Mouse (Mus musculus): Measurements from ENCODE around the gene Prrt1. TPM values are rescaled to one million over a fixed set of nuclear protein-coding genes. Genes with fewer than 3 reads are reported as not detected.

Gene Prrt1
- total RNA-seq, 2 experiments from 2014 or later = 157 to 158 TPM

- intact Hi-C loops (cut with DNase I) = no loop called here
- DNase-seq (ENCODE audit: extremely low spot score in 1 of 2, low spot score in 2 of 2) = peak in 1 of 2 experiments; percentile 64
Measured at GRCm38 (mm10) chr17:34593752-34594525, 35.4 kb upstream of the Prrt1 start.

GRCm38 (mm10) chr17:34596098-34596497, 33.2 kb upstream of the Prrt1 start:
- intact Hi-C loops (cut with DNase I) = no loop called here
- DNase-seq (ENCODE audit: extremely low spot score in 1 of 2, low spot score in 2 of 2) = no peak

- intact Hi-C loops (cut with DNase I) = no loop called here
- no peak for DNase-seq (ENCODE audit: extremely low spot score in 1 of 2, low spot score in 2 of 2)
Measured at GRCm38 (mm10) chr17:34597566-34598095, 31.7 kb upstream of the Prrt1 start, which contains the start of gene Ager. Gene Ager, plus strand, starts transcription at chr17:34597862.

GRCm38 (mm10) chr17:34599891-34600290, 29.4 kb upstream of the Prrt1 start:
- peak in 1 of 2 experiments; percentile 28 for DNase-seq (ENCODE audit: extremely low spot score in 1 of 2, low spot score in 2 of 2)
- intact Hi-C loops (cut with DNase I) = no loop called here

- intact Hi-C loops (cut with DNase I) = no loop called here
- peak in 1 of 2 experiments; percentile 37 for DNase-seq (ENCODE audit: extremely low spot score in 1 of 2, low spot score in 2 of 2)
Measured at GRCm38 (mm10) chr17:34601796-34602195, 27.5 kb upstream of the Prrt1 start.

- DNase-seq (ENCODE audit: extremely low spot score in 1 of 2, low spot score in 2 of 2) = peak; percentile 99 to 100
- intact Hi-C loops (cut with DNase I) = no loop called here
Measured at GRCm38 (mm10) chr17:34603375-34604060, 25.8 kb upstream of the Prrt1 start, which contains the start of gene Rnf5. Gene Rnf5, minus strand, starts transcription at chr17:34603690.

GRCm38 (mm10) chr17:34604061-34604508, 25.2 kb upstream of the Prrt1 start, which contains the start of gene Agpat1:
Gene Agpat1, plus strand, starts transcription at chr17:34604262.
- intact Hi-C loops (cut with DNase I) = no loop called here

GRCm38 (mm10) chr17:34604511-34605237, 24.7 kb upstream of the Prrt1 start:
- no peak for DNase-seq (ENCODE audit: extremely low spot score in 1 of 2, low spot score in 2 of 2)
- intact Hi-C loops (cut with DNase I) = no loop called here

More at GRCm38 (mm10) chr17:34604061-34604508, 25.2 kb upstream of the Prrt1 start, which contains the start of gene Agpat1:
- DNase-seq (ENCODE audit: extremely low spot score in 1 of 2, low spot score in 2 of 2) = peak; percentile 98 to 99

GRCm38 (mm10) chr17:34605609-34606008, 23.7 kb upstream of the Prrt1 start:
- intact Hi-C loops (cut with DNase I) = no loop called here
- DNase-seq (ENCODE audit: extremely low spot score in 1 of 2, low spot score in 2 of 2) = peak; percentile 96 to 98

- intact Hi-C loops (cut with DNase I) = no loop called here
- peak in 1 of 2 experiments; percentile 71 for DNase-seq (ENCODE audit: extremely low spot score in 1 of 2, low spot score in 2 of 2)
Measured at GRCm38 (mm10) chr17:34606186-34607039, 22.9 kb upstream of the Prrt1 start.

GRCm38 (mm10) chr17:34607997-34608396, 21.3 kb upstream of the Prrt1 start:
- peak in 1 of 2 experiments; percentile 60 for DNase-seq (ENCODE audit: extremely low spot score in 1 of 2, low spot score in 2 of 2)
- intact Hi-C loops (cut with DNase I) = no loop called here

- intact Hi-C loops (cut with DNase I) = loop anchor here (10.0 kb wide), 1 partner anchor 166 kb away; no protein-coding TSS in a partner anchor
- no peak for DNase-seq (ENCODE audit: extremely low spot score in 1 of 2, low spot score in 2 of 2)
Measured at GRCm38 (mm10) chr17:34611050-34611449, 18.3 kb upstream of the Prrt1 start.

- DNase-seq (ENCODE audit: extremely low spot score in 1 of 2, low spot score in 2 of 2) = no peak
- intact Hi-C loops (cut with DNase I) = loop anchor here (10.0 kb wide), 1 partner anchor 168 kb away; no protein-coding TSS in a partner anchor
Measured at GRCm38 (mm10) chr17:34613054-34613645, 16.2 kb upstream of the Prrt1 start.

- no peak for DNase-seq (ENCODE audit: extremely low spot score in 1 of 2, low spot score in 2 of 2)
- intact Hi-C loops (cut with DNase I) = loop anchor here (10.0 kb wide), 1 partner anchor 169 kb away; no protein-coding TSS in a partner anchor
Measured at GRCm38 (mm10) chr17:34613830-34614229, 15.5 kb upstream of the Prrt1 start.

- no peak for DNase-seq (ENCODE audit: extremely low spot score in 1 of 2, low spot score in 2 of 2)
- intact Hi-C loops (cut with DNase I) = loop anchor here (10.0 kb wide), 1 partner anchor 171 kb away; no protein-coding TSS in a partner anchor
Measured at GRCm38 (mm10) chr17:34615871-34616270, 13.5 kb upstream of the Prrt1 start, which contains the start of gene Egfl8. Gene Egfl8, minus strand, starts transcription at chr17:34615971.

GRCm38 (mm10) chr17:34618999-34619398, 10.3 kb upstream of the Prrt1 start:
- intact Hi-C loops (cut with DNase I) = loop anchor here (10.0 kb wide), 1 partner anchor 174 kb away; no protein-coding TSS in a partner anchor
- DNase-seq (ENCODE audit: extremely low spot score in 1 of 2, low spot score in 2 of 2) = no peak

- no peak for DNase-seq (ENCODE audit: extremely low spot score in 1 of 2, low spot score in 2 of 2)
- intact Hi-C loops (cut with DNase I) = no loop called here
Measured at GRCm38 (mm10) chr17:34621006-34621405, 8.3 kb upstream of the Prrt1 start.
